ENCODE assay signal across 13 mouse cellular contexts in the genomic region with DNA sequence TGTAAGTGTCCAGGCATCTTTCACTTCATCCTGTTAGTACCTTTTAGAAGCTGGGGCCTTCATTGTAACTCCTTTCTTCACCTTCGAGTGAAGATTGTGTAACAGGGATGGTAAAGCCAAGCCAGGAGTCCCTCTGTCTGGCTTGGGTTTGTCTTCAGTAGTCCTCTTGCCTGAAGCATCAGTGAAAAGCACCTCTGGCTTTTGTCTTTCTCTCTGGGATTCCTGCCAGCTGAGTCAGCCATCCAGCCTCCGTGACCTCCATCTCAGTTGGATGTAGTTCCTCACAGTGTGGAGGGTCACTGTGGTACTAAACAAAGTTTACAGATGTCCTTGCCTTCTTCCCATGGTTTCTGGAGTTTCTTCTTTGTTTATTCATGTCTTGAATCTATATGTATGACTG. TPM values are rescaled to one million over a fixed set of nuclear protein-coding genes. Genes with fewer than 3 reads are reported as not detected.
DNase-seq lines count a peak whose midpoint lies in the region; ATAC-seq and TF ChIP-seq lines count a peak whose summit lies in the region.
"Had no signal": no experiment of that assay in that cellular context is flagged by ENCODE, and none has a peak within 500 bp of the region (broad histone marks: within the 10 kb centered on the region; RNA-seq: fewer than 3 reads in every experiment).

No protein-coding gene starts in this region.

- peak; percentile 30 for DNase-seq in kidney, adult 9 months
- DNase-seq in kidney, adult 11 months, result no peak
- peak; percentile 54 for DNase-seq in Muller cell, postnatal 12 days (ENCODE audit: inconsistent ontology term)
- peak; percentile 49 for DNase-seq in brain, adult 2 months (ENCODE audit: low read depth, low spot score)
- peak; percentile 28 for DNase-seq in lung, postnatal 0 days (ENCODE audit: low spot score)
- DNase-seq in layer of hippocampus, postnatal 36 days, result no peak
- no peak for DNase-seq in thymus, adult 18-20 months
- DNase-seq in spleen, postnatal 36 days (ENCODE audit: low spot score in 2 of 2), result no peak
- DNase-seq: midbrain, embryonic 14.5 days had no signal

- no peak overlapping the region for H3K27ac ChIP-seq in lung, postnatal 0 days (ENCODE audit: low read length)
- H3K27ac ChIP-seq: forebrain, embryonic 10.5 days; heart, adult 2 months; limb, embryonic 15.5 days had no signal

- peaks cover 9% of the 10 kb centered on the region; the same call in 1 of the 2 replicates for H3K4me1 ChIP-seq in lung, postnatal 0 days (ENCODE audit: insufficient read depth, low read depth, low read length)

- no peaks in the 10 kb centered on the region for H3K36me3 ChIP-seq in lung, postnatal 0 days (ENCODE audit: insufficient read depth, low read length)

- ATAC-seq in lung, postnatal 0 days, result no peak

- no peaks in the 10 kb centered on the region for H3K9me3 ChIP-seq in lung, postnatal 0 days (ENCODE audit: low read length)
- H3K9me3 ChIP-seq: forebrain, embryonic 10.5 days; limb, embryonic 15.5 days had no signal

- H3K4me2 ChIP-seq in lung, postnatal 0 days (replicated peaks; ENCODE audit: low read depth, low read length), result no peak overlapping the region
- H3K4me2 ChIP-seq: limb, embryonic 15.5 days had no signal

- no peak overlapping the region for H3K9ac ChIP-seq in lung, postnatal 0 days (replicated peaks; ENCODE audit: low read depth)
- H3K9ac ChIP-seq: limb, embryonic 15.5 days had no signal

- TF ChIP-seq EP300 in lung, postnatal 0 days (IDR thresholded peaks at IDR 0.05), result no peak

- TF ChIP-seq CTCF in lung, postnatal 0 days (IDR thresholded peaks at IDR 0.05), result no peak

- H3K4me3 ChIP-seq in lung, postnatal 0 days (ENCODE audit: low read depth, low read length), result no peak overlapping the region
- H3K4me3 ChIP-seq: forebrain, embryonic 10.5 days; heart, adult 2 months; limb, embryonic 15.5 days had no signal

- H3K27me3 ChIP-seq in lung, postnatal 0 days (replicated peaks; ENCODE audit: insufficient read depth, low read length), result no peaks in the 10 kb centered on the region
- H3K27me3 ChIP-seq: limb, embryonic 15.5 days had no signal

- 37% methylated on average over 2 of the region's 2 CpGs for WGBS in lung, postnatal 0 days

RNA-seq across cellular contexts. Expression of a gene that starts 9.5 kb away (rescaled TPM):
- 79.5 and 90.5 TPM in 2 replicates for polyA plus RNA-seq in lung, postnatal 0 days (2015; fragmentation: Nextera tagmentation; extraction: Ambion mirVana)
- 10 to 100 TPM; 70.6 to 79.1 TPM for total RNA-seq in layer of hippocampus, postnatal 36 days (2021)

RNA-seq across cellular contexts. Expression of a gene that starts 9.8 kb away (rescaled TPM):
- 9.8 and 10.7 TPM in 2 replicates for polyA plus RNA-seq in lung, postnatal 0 days (2015; fragmentation: Nextera tagmentation; extraction: Ambion mirVana)
- total RNA-seq in layer of hippocampus, postnatal 36 days (2021), result 10 to 100 TPM; 79.0 to 79.2 TPM
- total RNA-seq: common myeloid progenitor, adult 5-6 weeks had no signal

Comparison
In these comparisons a context has a peak if more than half of its experiments do, and no peak if none do; other contexts are left out.
1. DNase-seq: peak in kidney, adult 9 months (single experiment), Muller cell, postnatal 12 days (single experiment), brain, adult 2 months (single experiment) and lung, postnatal 0 days (single experiment); none in kidney, adult 11 months (single experiment), layer of hippocampus, postnatal 36 days (0 of 2), thymus, adult 18-20 months (0 of 2) and spleen, postnatal 36 days (0 of 2).